Mouse (Mus musculus) forebrain, embryonic 10.5 days (tissue): ENCODE results near the gene Rap2b. TPM values are rescaled to one million over a fixed set of nuclear protein-coding genes. Genes with fewer than 3 reads are reported as not detected.
A peak's percentile ranks its signal among the peaks of the same experiment; 100 is the strongest.

Source experiments
- DNase-seq: peaks from one replicate; pipeline ENCODE4 v3.0.0-alpha.2; 2017; ENCODE audit warnings: low spot score; ENCODE audit errors: extremely low spot score
- H3K27ac ChIP-seq: fragments of 300-500 bp; sonication (generic); 2 replicates; pipeline ENCODE4 v1.5.1; 2016; ENCODE audit warnings: mild to moderate bottlenecking
- H3K27me3 ChIP-seq: fragments of 300-500 bp; sonication (generic); 2 replicates; pipeline ENCODE4 v1.6.1; 2016; ENCODE audit warnings: mild to moderate bottlenecking; ENCODE audit not compliant: poor library complexity, severe bottlenecking
- H3K36me3 ChIP-seq: fragments of 300-500 bp; sonication (generic); replicated peaks from 2 replicates; pipeline ENCODE4 v1.6.1; 2016; ENCODE audit warnings: mild to moderate bottlenecking, moderate library complexity
- H3K4me1 ChIP-seq: fragments of 300-500 bp; sonication (generic); 2 replicates; pipeline ENCODE4 v1.6.1; 2016
- H3K4me3 ChIP-seq: fragments of 300-500 bp; sonication (generic); 2 replicates; pipeline ENCODE4 v1.5.1; 2016; ENCODE audit warnings: mild to moderate bottlenecking, moderate library complexity
- H3K9me3 ChIP-seq: fragments of 300-500 bp; sonication (generic); 2 replicates; pipeline ENCODE4 v1.6.1; 2016; ENCODE audit warnings: mild to moderate bottlenecking, moderate library complexity
- WGBS: fragments of 180-500 bp; shearing (Covaris S2); methylation state at CpG from one replicate; pipeline ENCODE4 v1.1.7; 2016; 5-methylcytosine and 5-hydroxymethylcytosine counted together
- polyA plus RNA-seq: library from polyadenylated mRNA; unstranded; fragments of >200 nt; fragmentation: Nextera tagmentation; extraction: Ambion mirVana; gene quantifications from 2 replicates; pipeline ENCODE4 v1.2.1, GENCODE M21; 2016

Gene Rap2b
- polyA plus RNA-seq, 1 experiment from 2014 or later: 10.2 TPM

DNA sequence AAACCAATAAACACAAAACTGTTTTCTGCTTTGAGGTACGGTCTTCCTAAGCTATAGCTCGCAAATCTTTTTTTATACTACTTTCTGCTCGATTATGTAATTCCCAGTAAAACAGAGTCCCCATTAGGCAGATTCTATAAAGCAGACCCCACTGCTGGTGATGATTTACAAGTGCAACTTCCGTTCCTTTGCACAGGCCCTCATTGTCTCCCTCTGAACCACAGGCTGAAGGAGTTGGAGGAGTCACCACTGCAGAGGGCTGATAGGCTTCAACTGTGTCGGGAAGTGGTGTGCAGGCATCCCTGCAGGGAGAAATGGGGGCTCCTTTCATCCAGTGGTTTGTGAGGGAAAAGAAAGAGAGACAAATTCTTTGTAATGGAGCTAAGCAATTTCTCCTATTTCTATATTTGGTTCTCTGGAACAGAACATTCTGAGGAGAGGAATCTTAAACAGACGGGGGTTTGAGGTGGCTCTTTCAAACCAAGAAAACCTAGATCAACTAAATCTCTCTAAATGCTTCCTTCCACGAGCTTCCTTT is 2.6 kb upstream of the Rap2b start:
- Histone ChIP-seq H3K9me3 (no peaks in the 10 kb centered on the region), H3K27ac (no peak overlapping the region), H3K4me1 (0 out of 2 replicates have a peak, but pooled peaks cover 6% of the 10 kb centered on the region), H3K36me3 (no peaks in the 10 kb centered on the region), H3K27me3 (no peaks in the 10 kb centered on the region), H3K4me3 (no peak overlapping the region)
- WGBS: 69% methylated on average over 7 of the region's 7 CpGs
- no peak for DNase-seq

DNA sequence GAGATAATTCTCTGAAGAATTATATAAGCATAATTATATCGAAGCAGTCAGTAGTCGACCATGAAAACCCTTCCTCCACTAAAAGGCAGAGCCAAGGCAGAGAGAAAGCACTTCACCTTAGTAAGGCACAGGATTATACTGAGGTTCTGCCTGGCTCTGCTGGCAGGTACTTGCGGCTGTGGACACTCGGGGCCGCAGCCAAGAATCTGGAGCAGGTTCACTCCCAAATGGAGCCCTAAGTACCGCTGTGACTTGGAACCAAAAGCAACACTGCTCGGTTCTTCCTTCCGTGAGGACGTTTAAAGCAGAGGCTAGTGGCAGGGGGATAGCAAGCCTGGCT is 1.4 kb downstream of the Rap2b start:
- 6% methylated on average over 9 of the region's 9 CpGs for WGBS

DNA sequence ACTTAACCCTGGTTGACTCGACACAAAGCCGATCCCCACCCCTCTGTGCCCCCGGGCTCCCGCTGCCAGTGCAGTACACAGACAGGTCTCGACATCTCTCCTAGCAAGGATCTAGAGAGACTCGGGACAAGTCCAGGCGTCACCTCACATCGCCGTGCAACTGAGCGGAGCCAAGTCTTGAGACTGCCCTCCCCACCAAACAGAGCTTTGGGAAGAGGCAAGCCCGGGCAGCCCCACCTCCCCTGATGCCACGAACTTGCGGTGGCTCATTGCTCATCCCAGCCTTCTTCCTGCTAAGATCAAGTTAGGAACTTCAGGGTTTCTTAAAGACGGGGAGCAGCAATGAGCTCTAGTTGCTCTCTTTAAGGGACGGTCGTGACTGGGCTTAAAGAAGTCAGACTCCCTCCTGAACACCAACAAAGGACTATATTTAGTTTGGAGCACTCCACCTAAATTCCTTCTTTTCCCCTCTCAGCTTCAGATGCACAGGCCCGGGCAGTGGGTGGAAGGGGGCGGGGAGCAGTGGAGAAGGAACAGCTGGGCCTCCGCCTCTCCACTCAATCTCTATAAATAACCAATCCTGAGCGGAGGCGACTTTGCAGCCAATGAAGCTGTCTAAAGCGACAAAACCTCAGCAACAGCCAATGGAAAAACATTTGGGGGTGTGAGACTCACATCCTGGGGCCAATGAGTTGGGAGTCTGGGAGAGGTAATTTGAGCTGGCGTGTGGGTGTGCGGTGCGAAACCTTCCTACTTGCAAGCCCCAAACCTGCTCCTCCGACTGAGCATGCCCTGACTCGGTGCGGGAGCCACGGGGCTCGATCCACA is 1.9 kb downstream of the Rap2b start:
- peak overlapping the region; percentile 93 for H3K27ac ChIP-seq
- H3K4me1 ChIP-seq: peaks cover 29% of the 10 kb centered on the region
- H3K4me3 ChIP-seq: peak overlapping the region; percentile 86
- H3K9me3 ChIP-seq: no peaks in the 10 kb centered on the region
- H3K36me3 ChIP-seq: 0 out of 2 replicates have a peak, but pooled peaks cover 4% of the 10 kb centered on the region
- WGBS: under 1% methylated on average over 30 of the region's 30 CpGs
- no peaks in the 10 kb centered on the region for H3K27me3 ChIP-seq
- peak; percentile 92 for DNase-seq

More for the DNA sequence above, 1.4 kb downstream of the Rap2b start:
- Histone ChIP-seq H3K4me3 (peak overlapping the region; percentile 86), H3K36me3 (0 out of 2 replicates have a peak, but pooled peaks cover 2% of the 10 kb centered on the region), H3K4me1 (peaks cover 25% of the 10 kb centered on the region), H3K27ac (peak overlapping the region; percentile 93), H3K27me3 (no peaks in the 10 kb centered on the region), H3K9me3 (no peaks in the 10 kb centered on the region)
- no peak for DNase-seq

- Histone ChIP-seq H3K27me3 (no peaks in the 10 kb centered on the region), H3K9me3 (no peaks in the 10 kb centered on the region), H3K4me1 (peaks cover 33% of the 10 kb centered on the region), H3K4me3 (peak overlapping the region; percentile 86), H3K27ac (peak overlapping the region; percentile 93), H3K36me3 (peaks cover 10% of the 10 kb centered on the region; the same call in 1 of the 2 replicates)
- under 1% methylated on average over 50 of the region's 51 CpGs for WGBS
- DNase-seq: peak; percentile 96
These were observed 2.7 kb downstream of the Rap2b start for GRCm38 (mm10) chr3:61363989-61364660.

DNA sequence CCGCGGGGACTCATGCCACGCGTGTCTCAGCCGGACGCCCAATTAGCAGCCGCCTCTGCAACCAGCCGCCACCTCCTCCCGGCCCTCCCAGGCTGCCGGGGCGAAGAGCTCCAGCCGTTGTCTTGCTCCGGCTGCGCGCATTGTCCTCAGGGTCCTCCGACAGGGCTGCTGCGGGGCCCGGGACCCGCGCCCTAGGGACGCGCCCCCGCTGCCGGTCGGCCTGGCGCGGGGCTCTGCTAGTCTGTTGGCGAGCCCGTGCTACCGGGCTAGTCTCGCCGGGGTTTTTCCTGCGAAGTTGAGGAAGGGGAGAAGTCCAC is 3.2 kb downstream of the Rap2b start:
- Histone ChIP-seq H3K27me3 (no peaks in the 10 kb centered on the region), H3K36me3 (peaks cover 10% of the 10 kb centered on the region; the same call in 1 of the 2 replicates), H3K4me3 (peak overlapping the region; percentile 86), H3K4me1 (peaks cover 33% of the 10 kb centered on the region), H3K27ac (peak overlapping the region; percentile 93), H3K9me3 (no peaks in the 10 kb centered on the region)
- under 1% methylated on average over 32 of the region's 33 CpGs for WGBS
- no peak for DNase-seq

DNA sequence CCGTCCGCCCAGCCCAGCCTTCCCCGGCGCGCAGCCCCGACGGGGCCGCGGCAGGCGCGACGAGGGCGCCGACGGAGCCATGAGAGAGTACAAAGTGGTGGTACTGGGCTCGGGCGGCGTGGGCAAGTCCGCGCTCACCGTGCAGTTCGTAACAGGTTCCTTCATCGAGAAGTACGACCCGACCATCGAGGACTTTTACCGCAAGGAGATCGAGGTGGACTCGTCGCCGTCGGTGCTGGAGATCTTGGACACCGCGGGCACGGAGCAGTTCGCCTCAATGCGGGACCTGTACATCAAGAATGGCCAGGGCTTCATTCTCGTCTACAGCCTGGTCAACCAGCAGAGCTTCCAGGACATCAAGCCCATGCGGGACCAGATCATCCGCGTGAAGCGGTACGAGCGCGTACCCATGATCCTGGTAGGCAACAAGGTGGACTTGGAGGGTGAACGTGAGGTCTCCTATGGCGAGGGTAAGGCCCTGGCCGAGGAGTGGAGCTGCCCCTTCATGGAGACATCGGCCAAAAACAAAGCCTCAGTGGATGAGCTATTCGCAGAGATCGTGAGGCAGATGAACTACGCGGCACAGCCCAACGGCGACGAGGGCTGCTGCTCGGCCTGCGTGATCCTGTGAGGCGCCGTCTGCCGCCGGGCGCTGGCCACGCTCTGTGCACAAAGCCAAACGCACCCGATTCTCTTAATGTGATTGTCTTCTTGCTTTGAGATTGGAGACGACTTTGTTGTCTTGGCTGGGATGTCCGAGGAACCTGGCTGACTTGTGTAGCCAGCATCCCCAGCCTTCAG is 3.7 kb downstream of the Rap2b start:
- WGBS: under 1% methylated on average over 68 of the region's 68 CpGs
- peak overlapping the region; percentile 86 for H3K4me3 ChIP-seq
- H3K9me3 ChIP-seq: no peaks in the 10 kb centered on the region
- H3K27ac ChIP-seq: peak overlapping the region; percentile 93
- peaks cover 10% of the 10 kb centered on the region; the same call in 1 of the 2 replicates for H3K36me3 ChIP-seq
- H3K4me1 ChIP-seq: peaks cover 33% of the 10 kb centered on the region
- DNase-seq: peak; percentile 48
- H3K27me3 ChIP-seq: no peaks in the 10 kb centered on the region

DNA sequence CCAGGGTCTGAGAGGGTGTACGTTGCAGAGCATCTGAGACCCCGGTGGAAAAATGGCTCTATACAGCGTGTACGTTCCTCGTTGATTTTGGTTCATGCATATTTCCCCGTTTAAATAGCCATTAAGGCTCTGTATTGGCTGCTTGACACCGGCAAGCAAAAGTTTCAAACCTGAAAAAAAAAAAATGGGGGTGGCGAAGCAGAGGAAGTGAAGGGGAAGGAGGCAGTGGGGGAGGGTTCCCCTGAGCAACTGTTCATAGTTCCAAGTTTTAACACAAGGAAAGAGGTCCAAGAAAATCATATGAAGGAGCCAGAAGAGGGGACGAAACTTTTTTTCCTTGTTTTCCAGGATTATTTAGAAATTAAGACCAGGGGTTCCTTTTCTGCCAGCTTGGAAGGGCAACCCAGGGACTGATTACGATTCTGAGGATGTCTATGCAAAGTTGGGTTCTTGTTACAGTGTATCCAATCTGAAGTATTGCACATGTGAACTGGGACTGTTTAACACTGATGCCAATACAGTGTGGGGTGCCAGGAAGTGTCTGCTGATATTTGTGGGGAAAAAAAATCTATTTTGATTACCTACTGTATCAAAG is 4.4 kb downstream of the Rap2b start, which contains the start of gene B430305J03Rik:
Gene B430305J03Rik (minus strand): TSS at position 173 of the 595 bp plus-strand sequence.
- Histone ChIP-seq H3K4me1 (peaks cover 33% of the 10 kb centered on the region), H3K36me3 (peaks cover 10% of the 10 kb centered on the region; the same call in 1 of the 2 replicates), H3K9me3 (no peaks in the 10 kb centered on the region), H3K27ac (peak within 1 kb of the TSS; percentile 93), H3K27me3 (no peaks in the 10 kb centered on the region), H3K4me3 (peak within 1 kb of the TSS; percentile 86)
- whole genome bisulfite sequencing: 5% methylated on average over 10 of the region's 10 CpGs
- no peak for DNase-seq

GRCm38 (mm10) chr3:61368446-61368845 is 7.0 kb downstream of the Rap2b start:
- H3K27ac ChIP-seq: no peak overlapping the region
- peaks cover 27% of the 10 kb centered on the region for H3K4me1 ChIP-seq
- H3K4me3 ChIP-seq: no peak overlapping the region
- no peaks in the 10 kb centered on the region for H3K27me3 ChIP-seq
- H3K36me3 ChIP-seq: peaks cover 10% of the 10 kb centered on the region; the same call in 1 of the 2 replicates
- H3K9me3 ChIP-seq: no peaks in the 10 kb centered on the region
- no peak for DNase-seq
- WGBS: 96% methylated on average over 1 of the region's 1 CpGs

DNA sequence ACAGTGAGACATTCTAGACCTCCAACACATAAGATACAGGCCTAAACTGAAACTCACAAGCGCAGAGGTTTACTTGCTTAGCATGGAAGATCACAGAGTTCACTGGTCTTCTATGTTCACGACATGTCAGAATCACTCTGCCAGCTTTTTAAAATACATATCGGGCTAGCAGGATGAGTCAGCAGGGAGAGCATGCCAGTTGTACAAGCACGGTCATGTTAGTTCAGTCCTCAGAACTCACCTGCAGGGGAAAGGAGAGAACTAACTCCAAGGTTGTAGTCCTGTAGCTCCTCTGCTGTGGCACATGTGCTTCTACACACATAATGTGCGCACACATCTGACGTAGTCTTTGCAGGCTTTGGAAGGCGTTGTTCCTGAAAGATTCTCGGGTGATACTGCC is 14.6 kb downstream of the Rap2b start:
- Histone ChIP-seq H3K36me3 (no peaks in the 10 kb centered on the region), H3K27me3 (no peaks in the 10 kb centered on the region), H3K4me3 (no peak overlapping the region), H3K27ac (no peak overlapping the region), H3K4me1 (no peaks in the 10 kb centered on the region), H3K9me3 (no peaks in the 10 kb centered on the region)
- no peak for DNase-seq
- 94% methylated on average over 8 of the region's 8 CpGs for WGBS

DNA sequence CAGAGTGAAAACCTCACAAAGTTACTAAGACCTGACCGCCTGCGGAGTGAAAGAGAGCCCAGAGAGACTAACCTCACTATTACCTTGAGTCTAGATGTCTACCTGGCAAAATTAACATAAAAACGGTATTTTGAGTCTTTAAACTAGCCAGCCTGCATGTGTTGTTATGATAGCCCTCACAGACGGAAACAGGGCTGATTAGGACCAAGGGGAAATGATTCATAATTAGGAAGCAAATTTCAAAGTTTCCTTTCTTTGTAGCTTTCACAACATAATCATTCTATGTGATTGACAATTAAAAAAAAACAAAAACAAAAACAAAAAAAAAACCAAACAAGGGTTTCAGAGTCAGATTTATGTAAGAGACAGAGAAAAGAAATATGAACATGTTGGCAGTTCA is 24.9 kb downstream of the Rap2b start:
- DNase-seq: no peak

GRCm38 (mm10) chr3:61391564-61391963 is 30.1 kb downstream of the Rap2b start:
- no peak overlapping the region for H3K4me3 ChIP-seq
- H3K27ac ChIP-seq: no peak overlapping the region
- no peaks in the 10 kb centered on the region for H3K36me3 ChIP-seq
- 93% methylated on average over 4 of the region's 4 CpGs for WGBS
- no peak for DNase-seq
- H3K9me3 ChIP-seq: no peaks in the 10 kb centered on the region
- peaks cover 4% of the 10 kb centered on the region; the same call in 1 of the 2 replicates for H3K4me1 ChIP-seq
- H3K27me3 ChIP-seq: no peaks in the 10 kb centered on the region

More for the DNA sequence above, 24.9 kb downstream of the Rap2b start:
- Histone ChIP-seq H3K27me3 (no peaks in the 10 kb centered on the region), H3K4me3 (no peak overlapping the region), H3K36me3 (no peaks in the 10 kb centered on the region), H3K4me1 (no peaks in the 10 kb centered on the region), H3K9me3 (no peaks in the 10 kb centered on the region), H3K27ac (no peak overlapping the region)
- 77% methylated on average over 4 of the region's 4 CpGs for WGBS

DNA sequence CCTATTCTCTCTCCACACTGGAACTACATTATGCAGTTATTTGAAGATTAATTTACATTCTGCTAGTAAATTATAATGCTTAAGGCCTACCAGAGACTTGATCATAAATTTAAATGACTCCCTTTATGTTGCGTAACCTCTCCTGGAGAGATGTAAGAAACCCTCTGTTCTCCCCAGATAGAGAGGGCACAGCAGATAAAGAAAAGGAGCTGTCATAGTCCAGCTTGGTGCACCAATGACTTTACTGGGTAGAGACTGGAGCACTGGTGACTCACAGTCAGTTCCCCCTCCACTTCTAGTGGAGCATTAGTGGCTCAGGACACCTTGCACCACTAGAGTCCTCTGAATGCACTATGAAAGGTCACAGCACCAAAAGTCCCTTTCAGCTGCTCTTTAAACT is 31.4 kb downstream of the Rap2b start:
- Histone ChIP-seq H3K36me3 (no peaks in the 10 kb centered on the region), H3K4me3 (no peak overlapping the region), H3K4me1 (peaks cover 9% of the 10 kb centered on the region; the same call in 1 of the 2 replicates), H3K27ac (no peak overlapping the region), H3K9me3 (no peaks in the 10 kb centered on the region), H3K27me3 (no peaks in the 10 kb centered on the region)
- 100% methylated on average over 1 of the region's 1 CpGs for WGBS
- DNase-seq: no peak
